Mouse (Mus musculus): ENCODE data around the gene Matk. TPM values are rescaled to one million over a fixed set of nuclear protein-coding genes. Genes with fewer than 3 reads are reported as not detected.

The Matk gene
- total and polyA plus RNA-seq, 3 experiments = 0.48 to 1.5 (median 0.86) TPM

Small RNAs within 50 kb of the gene (microRNA-seq; reads per million reads assigned to microRNA genes)
- 19.1 to 38.2 reads per million in 2 experiments for gene Mir3057

Other genes starting within 250 kb of the Matk start
Only the 30 nearest of the 34 such genes appear.
- not detected for gene Diras1, start 227.3 kb upstream of the Matk start, total RNA-seq (2021)
- gene Diras1, start 227.3 kb upstream of the Matk start, polyA plus RNA-seq (2012; rRNA removed) = 0.04 and 0.06 TPM in 2 replicates
- 10 to 100 TPM; 13.9 to 14.4 TPM for gene Slc39a3, start 215.5 kb upstream of the Matk start, total RNA-seq (2021)
- gene Slc39a3, start 215.5 kb upstream of the Matk start, polyA plus RNA-seq (2012; rRNA removed) = 20.5 and 21.9 TPM in 2 replicates
- 10 to 100 TPM; 84.5 to 90.1 TPM for gene Sgta, start 192.8 kb upstream of the Matk start, total RNA-seq (2021)
- gene Sgta, start 192.8 kb upstream of the Matk start, polyA plus RNA-seq (2012; rRNA removed) = 158 and 161 TPM in 2 replicates
- 10 to 100 TPM; 11.3 to 15.5 TPM for gene Thop1, start 182.9 kb upstream of the Matk start, total RNA-seq (2021)
- 15.2 and 17.0 TPM in 2 replicates for gene Thop1, start 182.9 kb upstream of the Matk start, polyA plus RNA-seq (2012; rRNA removed)
- gene Creb3l3, start 154.1 kb upstream of the Matk start, total RNA-seq (2021) = under 1 TPM; 0.36 to 0.70 TPM
- gene Creb3l3, start 154.1 kb upstream of the Matk start, polyA plus RNA-seq (2012; rRNA removed) = 0.06 and 0.15 TPM in 2 replicates
- gene Map2k2, start 147.0 kb upstream of the Matk start, total RNA-seq (2021) = 100 to 1,000 TPM; 115 to 123 TPM
- 89.3 and 116 TPM in 2 replicates for gene Map2k2, start 147.0 kb upstream of the Matk start, polyA plus RNA-seq (2012; rRNA removed)
- gene Zbtb7a, start 117.7 kb upstream of the Matk start, total RNA-seq (2021) = 10 to 100 TPM; 35.2 to 41.4 TPM
- gene Zbtb7a, start 117.7 kb upstream of the Matk start, polyA plus RNA-seq (2012; rRNA removed) = 16.1 and 20.6 TPM in 2 replicates
- gene Pias4, start 85.0 kb upstream of the Matk start, total RNA-seq (2021) = 10 to 100 TPM; 14.1 to 16.5 TPM
- gene Pias4, start 85.0 kb upstream of the Matk start, polyA plus RNA-seq (2012; rRNA removed) = 22.3 and 23.3 TPM in 2 replicates
- 1,000 to 10,000 TPM; 1,027 to 1,244 TPM for gene Eef2, start 76.3 kb upstream of the Matk start, total RNA-seq (2021)
- 887 and 1,187 TPM in 2 replicates for gene Eef2, start 76.3 kb upstream of the Matk start, polyA plus RNA-seq (2012; rRNA removed)
- gene Dapk3, start 69.9 kb upstream of the Matk start, total RNA-seq (2021) = 10 to 100 TPM; 27.8 to 29.0 TPM
- 30.6 and 35.5 TPM in 2 replicates for gene Dapk3, start 69.9 kb upstream of the Matk start, polyA plus RNA-seq (2012; rRNA removed)
- gene 4930442H23Rik, start 69.1 kb upstream of the Matk start, total RNA-seq (2021) = not detected
- gene 4930442H23Rik, start 69.1 kb upstream of the Matk start, polyA plus RNA-seq (2012; rRNA removed) = not detected in 2 replicates
- gene Nmrk2, start 50.9 kb upstream of the Matk start, total RNA-seq (2021) = 1 to 10 TPM; 8.7 to 8.8 TPM
- 4.7 and 6.3 TPM in 2 replicates for gene Nmrk2, start 50.9 kb upstream of the Matk start, polyA plus RNA-seq (2012; rRNA removed)
- gene Atcay, start 22.1 kb upstream of the Matk start, total RNA-seq (2021) = under 1 TPM in 1 of 2 experiments, not detected in 1; 0.09 TPM
- 0.14 and 0.20 TPM in 2 replicates for gene Atcay, start 22.1 kb upstream of the Matk start, polyA plus RNA-seq (2012; rRNA removed)
- 1 to 10 TPM; 1.8 to 2.0 TPM for gene Zfr2, start 19.8 kb upstream of the Matk start, total RNA-seq (2021)
- 5.0 and 6.3 TPM in 2 replicates for gene Zfr2, start 19.8 kb upstream of the Matk start, polyA plus RNA-seq (2012; rRNA removed)
- 100 to 1,000 TPM in 1 of 2 experiments, 10 to 100 TPM in 1; 85.7 to 101 TPM for gene Mrpl54, start 14.0 kb downstream of the Matk start, total RNA-seq (2021)
- gene Mrpl54, start 14.0 kb downstream of the Matk start, polyA plus RNA-seq (2012; rRNA removed) = 66.7 and 93.2 TPM in 2 replicates
- gene Apba3, start 14.0 kb downstream of the Matk start, total RNA-seq (2021) = 100 to 1,000 TPM; 111 to 123 TPM
- gene Apba3, start 14.0 kb downstream of the Matk start, polyA plus RNA-seq (2012; rRNA removed) = 151 TPM in 2 replicates
- not detected for gene Tjp3, start 38.6 kb downstream of the Matk start, total RNA-seq (2021)
- 0.12 and 0.78 TPM in 2 replicates for gene Tjp3, start 38.6 kb downstream of the Matk start, polyA plus RNA-seq (2012; rRNA removed)
- gene Pip5k1c, start 40.0 kb downstream of the Matk start, total RNA-seq (2021) = 10 to 100 TPM; 27.0 to 28.0 TPM
- gene Pip5k1c, start 40.0 kb downstream of the Matk start, polyA plus RNA-seq (2012; rRNA removed) = 37.5 and 44.2 TPM in 2 replicates
- gene Cactin, start 68.2 kb downstream of the Matk start, total RNA-seq (2021) = 10 to 100 TPM; 16.1 to 18.0 TPM
- 15.4 and 18.0 TPM in 2 replicates for gene Cactin, start 68.2 kb downstream of the Matk start, polyA plus RNA-seq (2012; rRNA removed)
- 1 to 10 TPM; 3.8 to 4.1 TPM for gene Tbxa2r, start 75.8 kb downstream of the Matk start, total RNA-seq (2021)
- 7.1 and 8.7 TPM in 2 replicates for gene Tbxa2r, start 75.8 kb downstream of the Matk start, polyA plus RNA-seq (2012; rRNA removed)
- gene Gipc3, start 90.3 kb downstream of the Matk start, total RNA-seq (2021) = 1 to 10 TPM; 5.5 to 6.4 TPM
- 4.7 and 4.8 TPM in 2 replicates for gene Gipc3, start 90.3 kb downstream of the Matk start, polyA plus RNA-seq (2012; rRNA removed)
- gene Hmg20b, start 97.5 kb downstream of the Matk start, total RNA-seq (2021) = 10 to 100 TPM; 55.6 to 58.1 TPM
- 44.3 and 54.9 TPM in 2 replicates for gene Hmg20b, start 97.5 kb downstream of the Matk start, polyA plus RNA-seq (2012; rRNA removed)
- gene Mfsd12, start 104.6 kb downstream of the Matk start, total RNA-seq (2021) = 10 to 100 TPM; 10.6 to 11.1 TPM
- gene Mfsd12, start 104.6 kb downstream of the Matk start, polyA plus RNA-seq (2012; rRNA removed) = 9.6 and 10.5 TPM in 2 replicates
- gene 4930404N11Rik, start 112.9 kb downstream of the Matk start, total RNA-seq (2021) = 1 to 10 TPM in 1 of 2 experiments, under 1 TPM in 1; 0.64 to 1.1 TPM
- gene 4930404N11Rik, start 112.9 kb downstream of the Matk start, polyA plus RNA-seq (2012; rRNA removed) = 0.32 and 1.2 TPM in 2 replicates
- 10 to 100 TPM; 29.9 to 31.5 TPM for gene Fzr1, start 125.6 kb downstream of the Matk start, total RNA-seq (2021)
- gene Fzr1, start 125.6 kb downstream of the Matk start, polyA plus RNA-seq (2012; rRNA removed) = 49.3 and 56.1 TPM in 2 replicates
- 10 to 100 TPM; 46.6 to 53.8 TPM for gene Dohh, start 131.5 kb downstream of the Matk start, total RNA-seq (2021)
- 48.5 and 56.9 TPM in 2 replicates for gene Dohh, start 131.5 kb downstream of the Matk start, polyA plus RNA-seq (2012; rRNA removed)
- gene Gm48551, start 131.5 kb downstream of the Matk start, total RNA-seq (2021) = 1 to 10 TPM in 1 of 2 experiments, under 1 TPM in 1; 0.73 to 1.9 TPM
- 2.1 and 3.5 TPM in 2 replicates for gene Gm48551, start 131.5 kb downstream of the Matk start, polyA plus RNA-seq (2012; rRNA removed)
- gene Gm48552, start 136.1 kb downstream of the Matk start, total RNA-seq (2021) = 1 to 10 TPM in 1 of 2 experiments, not detected in 1; 1.2 TPM
- gene Gm48552, start 136.1 kb downstream of the Matk start, polyA plus RNA-seq (2012; rRNA removed) = 0.88 and 1.2 TPM in 2 replicates
- 1 to 10 TPM; 2.0 to 2.3 TPM for gene Smim24, start 140.1 kb downstream of the Matk start, total RNA-seq (2021)
- gene Smim24, start 140.1 kb downstream of the Matk start, polyA plus RNA-seq (2012; rRNA removed) = 8.3 and 8.6 TPM in 2 replicates
- 100 to 1,000 TPM in 1 of 2 experiments, 10 to 100 TPM in 1; 94.2 to 104 TPM for gene Nfic, start 202.7 kb downstream of the Matk start, total RNA-seq (2021)
- 59.9 and 80.1 TPM in 2 replicates for gene Nfic, start 202.7 kb downstream of the Matk start, polyA plus RNA-seq (2012; rRNA removed)